Mouse (Mus musculus) testis, adult 2 months (tissue): ENCODE results near the gene Lmod1. TPM values are rescaled to one million over a fixed set of nuclear protein-coding genes. Genes with fewer than 3 reads are reported as not detected.
"Not testable (repeated sequence)": the region's sequence is repeated elsewhere in the genome, so short reads cannot be mapped to it uniquely, and the experiment has no call there.

Experiments
- H3K27ac ChIP-seq: fragments of 200-500 bp; 2 replicates; pipeline ENCODE4 v1.5.1; 2012; ENCODE audit warnings: low read depth, low read length; ENCODE audit not compliant: control insufficient read depth, insufficient read depth
- H3K27me3 ChIP-seq: fragments of 200-500 bp; 2 replicates; pipeline ENCODE4 v1.6.1; 2012; ENCODE audit warnings: mild to moderate bottlenecking, low read length, moderate library complexity; ENCODE audit not compliant: control insufficient read depth, insufficient read depth
- H3K36me3 ChIP-seq: fragments of 200-500 bp; 2 replicates; pipeline ENCODE4 v1.6.1; 2012; ENCODE audit warnings: mild to moderate bottlenecking, low read length; ENCODE audit not compliant: control insufficient read depth, insufficient read depth
- H3K4me1 ChIP-seq: fragments of 200-500 bp; 2 replicates; pipeline ENCODE4 v1.6.1; 2012; ENCODE audit warnings: low read length; ENCODE audit not compliant: control insufficient read depth, insufficient read depth
- H3K4me3 ChIP-seq: fragments of 200-500 bp; 2 replicates; pipeline ENCODE4 v1.5.1; 2012; ENCODE audit warnings: low read depth, mild to moderate bottlenecking, low read length, moderate library complexity, mixed read lengths; ENCODE audit not compliant: control insufficient read depth
- CTCF ChIP-seq: fragments of 200-500 bp; IDR thresholded peaks from 2 replicates; pipeline ENCODE4 v1.5.1; 2012; ENCODE audit warnings: low read depth, mild to moderate bottlenecking, inconsistent platforms, low read length, moderate library complexity; ENCODE audit not compliant: control insufficient read depth, insufficient read depth, insufficient replicate concordance
- POLR2A ChIP-seq: fragments of 200-500 bp; IDR thresholded peaks from 2 replicates; pipeline ENCODE4 v1.6.1; 2012; ENCODE audit warnings: low read depth, mild to moderate bottlenecking, inconsistent platforms, low read length, moderate library complexity; ENCODE audit not compliant: control insufficient read depth
- polyA plus RNA-seq: library from polyadenylated mRNA; depleted of rRNA; stranded (reverse); fragments of >200 nt; gene quantifications from 2 replicates; pipeline ENCODE4 v1.2.3, GENCODE M21; 2012

Gene Lmod1
- polyA plus RNA-seq, 1 experiment = 1.7 TPM

DNA sequence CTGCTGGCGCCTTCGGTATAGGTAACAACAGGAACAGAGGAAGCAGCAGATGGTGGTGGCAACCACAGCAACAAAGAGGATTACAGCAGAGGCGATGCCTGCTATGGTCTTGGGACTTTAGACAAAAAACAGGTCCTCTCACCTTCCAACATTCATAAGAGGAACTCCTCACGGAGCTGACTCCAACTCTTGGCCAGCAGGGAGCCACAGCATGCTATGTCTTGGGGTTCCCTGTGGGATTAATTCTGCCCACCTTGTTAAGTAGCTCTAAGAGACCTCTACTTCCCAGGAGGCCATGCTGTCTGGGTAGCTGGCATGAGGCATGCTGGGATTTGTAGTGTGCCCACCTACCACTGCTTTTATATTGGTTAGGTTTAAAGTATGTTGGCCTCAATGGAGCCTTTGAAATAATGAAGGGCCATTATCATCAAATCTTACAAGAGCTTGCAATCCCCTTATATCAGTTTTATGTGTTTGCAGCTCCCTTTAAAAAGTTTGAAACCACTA is 48.6 kb downstream of the Lmod1 start:
- Histone ChIP-seq H3K36me3 (no peaks in the 10 kb centered on the region), H3K4me3 (no peak overlapping the region), H3K27me3 (no peaks in the 10 kb centered on the region), H3K4me1 (peaks cover 23% of the 10 kb centered on the region), H3K27ac (no peak overlapping the region)
- TF ChIP-seq POLR2A = no peak
- TF ChIP-seq CTCF = no peak

DNA sequence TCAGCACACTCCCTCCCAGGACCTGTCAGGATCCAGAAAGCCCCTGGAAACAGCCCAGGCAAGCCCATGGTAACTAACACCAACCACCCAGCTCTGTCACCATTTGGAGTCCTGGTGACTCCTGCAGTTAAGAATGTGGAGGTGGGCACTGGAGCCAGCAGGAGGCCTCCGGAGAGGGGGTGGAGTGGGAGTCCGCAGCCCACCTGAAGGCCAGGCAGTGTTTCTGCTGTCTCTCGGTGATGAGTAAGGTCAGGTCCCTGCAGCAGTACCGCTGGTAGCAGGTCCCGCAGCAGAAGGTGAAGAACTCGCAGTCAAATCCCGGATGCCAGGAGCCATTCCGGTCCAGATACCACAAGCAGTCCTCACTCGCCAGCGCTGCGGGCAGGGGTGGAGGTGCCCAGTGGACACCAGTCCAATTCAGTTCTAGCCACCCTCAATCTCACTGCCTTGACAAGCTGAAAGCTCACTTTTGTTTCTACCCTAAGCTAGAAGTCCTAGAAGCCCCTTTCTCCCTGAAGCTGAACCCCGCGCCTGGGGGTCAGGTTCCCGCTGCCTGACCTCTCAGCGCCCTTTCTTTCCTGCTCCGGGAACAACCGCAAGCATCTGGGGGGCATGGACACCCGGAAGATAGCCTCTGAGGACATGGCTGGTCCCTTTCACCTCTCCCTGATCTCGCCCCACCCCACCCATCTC is 49.7 kb downstream of the Lmod1 start:
- peak overlapping the region; percentile 66 for H3K4me3 ChIP-seq
- H3K27me3 ChIP-seq = no peaks in the 10 kb centered on the region
- TF ChIP-seq CTCF (no peak), POLR2A (no peak)
- no peaks in the 10 kb centered on the region for H3K36me3 ChIP-seq
- no peak overlapping the region for H3K27ac ChIP-seq
- peaks cover 13% of the 10 kb centered on the region for H3K4me1 ChIP-seq

DNA sequence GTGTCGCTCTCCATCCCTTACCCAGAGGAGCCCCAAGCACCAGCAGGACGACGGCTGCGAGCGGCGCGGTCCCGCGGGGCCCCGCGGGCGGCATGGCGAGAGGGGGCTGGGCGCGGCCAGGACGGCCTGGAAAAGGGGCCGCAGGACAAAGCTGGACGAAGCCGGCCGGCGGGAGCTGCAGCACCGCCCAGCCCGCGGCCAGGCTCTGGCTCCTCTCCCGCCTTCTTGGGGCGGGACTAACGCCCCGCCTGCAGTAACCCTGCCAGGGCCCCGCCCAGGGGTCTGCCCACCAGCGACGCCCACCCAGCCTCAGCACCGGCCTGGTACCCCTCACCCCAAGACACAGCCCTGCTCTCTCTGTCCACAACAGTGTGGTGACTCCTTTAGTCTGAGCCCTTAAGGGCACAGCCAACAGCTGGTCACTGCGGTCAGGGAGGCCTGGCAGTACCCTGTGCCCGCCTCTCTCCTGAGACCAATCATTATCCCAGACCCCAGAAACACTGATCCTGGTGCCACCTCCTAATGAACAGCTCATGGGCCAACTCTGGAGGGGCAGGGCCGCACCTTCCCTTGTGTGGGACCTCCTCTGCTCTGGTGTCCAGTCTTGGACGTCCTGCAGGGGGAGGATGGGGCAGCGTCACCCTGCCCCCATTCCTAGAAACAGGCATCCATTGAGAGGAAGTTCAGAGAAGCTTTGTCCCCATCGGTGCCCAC is 50.4 kb downstream of the Lmod1 start, which contains the start of gene Shisa4:
Gene Shisa4, minus strand, starts transcription at position 370 of the 714 bp plus-strand sequence.
- Histone ChIP-seq H3K27me3 (no peaks in the 10 kb centered on the region), H3K4me3 (peak within 1 kb of the TSS; percentile 66), H3K27ac (no peak within 1 kb of the TSS), H3K4me1 (peaks cover 13% of the 10 kb centered on the region), H3K36me3 (no peaks in the 10 kb centered on the region)
- TF ChIP-seq POLR2A (no peak), CTCF (no peak)

DNA sequence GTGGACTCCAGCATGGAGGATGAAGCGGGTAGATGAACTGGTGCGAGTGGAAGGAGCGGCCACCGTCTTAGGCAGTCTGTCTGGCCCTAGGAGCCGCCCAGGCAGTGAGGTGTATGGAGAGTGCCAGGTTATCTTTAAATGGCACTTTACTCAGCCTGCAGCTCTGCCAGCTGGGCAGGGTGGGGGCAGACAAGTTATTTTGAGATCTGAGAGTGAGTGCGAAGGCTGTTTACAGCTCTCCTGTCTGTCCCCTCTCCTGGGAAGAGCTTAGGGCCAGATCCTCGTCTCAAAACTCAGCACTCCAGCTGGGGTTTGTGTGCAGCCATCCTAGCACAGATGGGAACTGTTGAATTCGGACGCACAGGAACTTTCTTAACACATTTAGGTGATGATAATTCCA is 54.0 kb downstream of the Lmod1 start:
- TF ChIP-seq POLR2A = no peak
- no peak for TF ChIP-seq CTCF
- Histone ChIP-seq H3K4me1 (peaks cover 13% of the 10 kb centered on the region), H3K27ac (no peak overlapping the region), H3K36me3 (no peaks in the 10 kb centered on the region), H3K4me3 (no peak overlapping the region), H3K27me3 (no peaks in the 10 kb centered on the region)

DNA sequence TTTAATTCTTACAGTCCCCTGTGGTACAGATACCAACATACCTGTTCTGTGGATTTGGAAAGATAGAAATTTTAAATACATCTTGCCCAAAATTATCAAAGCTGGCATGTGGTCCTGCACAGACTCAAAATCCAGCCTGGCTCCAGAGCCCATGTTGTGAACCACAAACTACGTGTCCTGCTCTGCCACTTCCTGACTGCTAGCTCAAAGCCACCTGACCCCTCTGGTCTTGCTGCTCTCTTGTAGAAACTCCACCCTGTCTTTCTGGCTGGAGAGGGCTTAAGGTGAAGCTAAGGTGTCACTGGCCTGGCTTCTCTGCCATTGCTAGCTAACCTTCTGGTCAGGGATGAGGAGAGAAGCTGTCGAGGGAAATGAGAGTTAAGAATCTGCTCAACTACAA is 54.4 kb downstream of the Lmod1 start:
- Histone ChIP-seq H3K27me3 (no peaks in the 10 kb centered on the region), H3K4me3 (no peak overlapping the region), H3K27ac (no peak overlapping the region), H3K4me1 (peaks cover 12% of the 10 kb centered on the region), H3K36me3 (no peaks in the 10 kb centered on the region; the same call in 1 of the 2 replicates)
- TF ChIP-seq CTCF (no peak), POLR2A (no peak)

DNA sequence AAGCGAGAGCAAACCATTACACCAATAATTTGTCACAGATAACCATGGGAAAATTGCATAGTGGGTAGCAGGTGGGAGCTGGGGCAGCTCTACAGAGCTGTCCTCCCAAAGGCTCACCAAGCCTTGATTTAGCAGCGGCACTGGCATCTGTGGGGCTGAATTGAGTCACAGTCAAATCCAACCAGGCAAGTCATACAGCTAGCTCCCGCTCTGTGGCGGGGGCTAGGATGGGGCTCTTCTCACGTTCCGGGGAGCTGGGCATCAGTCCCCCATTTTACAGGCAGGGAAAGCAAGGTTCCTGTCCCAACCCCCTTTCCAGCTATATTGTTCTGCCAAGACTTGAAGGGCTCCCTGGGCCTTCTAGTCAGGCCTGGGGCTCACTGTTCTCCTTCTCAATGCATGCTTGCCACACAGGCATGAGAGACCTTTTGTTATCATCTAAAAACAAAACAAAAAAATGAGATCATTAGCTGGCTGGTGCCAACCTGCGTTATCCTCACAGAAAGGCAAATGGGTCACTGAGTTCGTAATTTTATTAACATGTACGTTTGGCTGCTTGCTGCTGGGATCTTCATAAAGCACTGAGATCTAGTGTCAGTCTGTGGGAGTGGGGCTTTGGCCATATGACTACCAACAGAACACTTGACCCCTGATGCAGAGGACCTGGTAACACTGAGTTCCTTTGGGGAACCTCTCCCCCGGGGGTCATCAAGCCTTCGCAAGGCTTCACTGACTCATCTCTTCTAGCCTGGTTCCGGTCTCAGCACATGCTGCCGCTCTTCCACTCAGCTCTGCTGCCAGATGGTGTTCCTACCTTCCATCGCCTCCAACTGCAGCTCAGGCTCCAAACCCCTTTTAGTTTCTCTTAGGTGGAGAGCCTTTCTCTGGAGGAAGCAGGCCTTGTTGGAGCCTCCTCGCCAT is 55.7 kb downstream of the Lmod1 start:
- no peak overlapping the region for H3K4me3 ChIP-seq
- TF ChIP-seq POLR2A (no peak), CTCF (no peak)
- no peaks in the 10 kb centered on the region for H3K27me3 ChIP-seq
- peaks cover 1% of the 10 kb centered on the region for H3K4me1 ChIP-seq
- no peaks in the 10 kb centered on the region; the same call in 1 of the 2 replicates for H3K36me3 ChIP-seq
- no peak overlapping the region for H3K27ac ChIP-seq

DNA sequence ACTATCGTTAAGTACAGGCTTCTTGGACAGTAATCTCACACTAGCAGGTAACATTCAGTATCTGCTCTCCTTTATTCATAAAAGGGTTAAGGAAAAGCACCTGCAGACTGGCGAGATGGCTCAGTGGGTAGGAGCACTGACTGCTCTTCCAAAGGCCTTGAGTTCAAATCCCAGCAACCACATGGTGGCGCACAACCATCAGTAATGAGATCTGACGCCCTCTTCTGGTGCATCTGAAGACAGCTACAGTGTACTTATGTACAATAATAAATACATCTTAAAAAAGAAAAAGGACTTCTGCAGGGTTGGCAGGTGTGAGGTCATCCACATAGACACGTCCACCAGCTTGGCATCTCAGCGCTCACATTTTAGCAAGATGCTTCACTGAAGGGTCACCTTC is 57.0 kb downstream of the Lmod1 start:
- H3K4me3 ChIP-seq, H3K36me3 ChIP-seq, H3K27me3 ChIP-seq, H3K4me1 ChIP-seq, H3K27ac ChIP-seq: not testable (repeated sequence)
